Mouse (Mus musculus) heart, adult 2 months (tissue): ENCODE results near the gene Kmt5a. TPM values are rescaled to one million over a fixed set of nuclear protein-coding genes. Genes with fewer than 3 reads are reported as not detected.

Experiments
- DNase-seq, 2 experiments: peaks; one replicate each; pipeline ENCODE4 v3.0.0; 2021
- H3K27ac ChIP-seq: fragments of 200-600 bp; 2 replicates; pipeline ENCODE4 v1.8.1; 2022
- H3K27me3 ChIP-seq: fragments of 200-500 bp; 2 replicates; pipeline ENCODE4 v1.6.1; 2012; ENCODE audit warnings: mild to moderate bottlenecking, low read length, inconsistent platforms, mixed read lengths; ENCODE audit not compliant: control insufficient read depth, insufficient read depth
- H3K36me3 ChIP-seq: fragments of 200-500 bp; 2 replicates; pipeline ENCODE4 v1.6.1; 2012; ENCODE audit warnings: low read length, inconsistent platforms; ENCODE audit not compliant: control insufficient read depth, insufficient read depth
- H3K4me1 ChIP-seq: fragments of 200-500 bp; 2 replicates; pipeline ENCODE4 v1.6.1; 2011; ENCODE audit warnings: low read length; ENCODE audit not compliant: control insufficient read depth, insufficient read depth
- H3K4me3 ChIP-seq: fragments of 200-600 bp; 2 replicates; pipeline ENCODE4 v1.8.1; 2022
- H3K79me2 ChIP-seq: fragments of 200-500 bp; replicated peaks from 2 replicates; pipeline ENCODE4 v1.6.1; 2012; ENCODE audit warnings: mild to moderate bottlenecking, inconsistent platforms, low read length, moderate library complexity, mixed read lengths; ENCODE audit not compliant: control insufficient read depth, insufficient read depth
- H3K9ac ChIP-seq: fragments of 200-500 bp; 2 replicates; pipeline ENCODE4 v1.6.1; 2012; ENCODE audit warnings: low read depth, mild to moderate bottlenecking, control low read depth, inconsistent platforms, low read length, mixed read lengths
- CTCF ChIP-seq: fragments of 200-600 bp; IDR thresholded peaks from 2 replicates; pipeline ENCODE4 v1.8.1; 2022; ENCODE audit warnings: antibody characterized with exemption, mild to moderate bottlenecking, moderate library complexity
- EP300 ChIP-seq: fragments of 200-500 bp; IDR thresholded peaks from 2 replicates; pipeline ENCODE4 v1.6.1; 2011; ENCODE audit warnings: low read depth, low read length, control low read depth; ENCODE audit not compliant: insufficient read depth
- POLR2A ChIP-seq: fragments of 200-500 bp; IDR thresholded peaks from 2 replicates; pipeline ENCODE4 v1.6.1; 2011; ENCODE audit warnings: mild to moderate bottlenecking, low read depth, low read length, control low read depth; ENCODE audit not compliant: insufficient read depth
- WGBS: fragments of 180-500 bp; shearing (Covaris S2); methylation state at CpG from one replicate; pipeline ENCODE4 v1.1.7; 2018; 5-methylcytosine and 5-hydroxymethylcytosine counted together
- intact Hi-C: fragments of 180-260 bp; cut with DNase I; formaldehyde crosslinking; loops from one replicate; pipeline ENCODE4 v1.15.1; 2025
- polyA plus RNA-seq: library from polyadenylated mRNA; depleted of rRNA; stranded (reverse); fragments of >200 nt; gene quantifications from 2 replicates; pipeline ENCODE4 v1.2.3, GENCODE M21; 2012
- total RNA-seq, 2 experiments: library from RNA; stranded (reverse); gene quantifications; 2 replicates each; pipeline ENCODE4 v1.2.3; 2021

The Kmt5a gene
- total and polyA plus RNA-seq, 3 experiments = 136 to 210 (median 191) TPM

DNA sequence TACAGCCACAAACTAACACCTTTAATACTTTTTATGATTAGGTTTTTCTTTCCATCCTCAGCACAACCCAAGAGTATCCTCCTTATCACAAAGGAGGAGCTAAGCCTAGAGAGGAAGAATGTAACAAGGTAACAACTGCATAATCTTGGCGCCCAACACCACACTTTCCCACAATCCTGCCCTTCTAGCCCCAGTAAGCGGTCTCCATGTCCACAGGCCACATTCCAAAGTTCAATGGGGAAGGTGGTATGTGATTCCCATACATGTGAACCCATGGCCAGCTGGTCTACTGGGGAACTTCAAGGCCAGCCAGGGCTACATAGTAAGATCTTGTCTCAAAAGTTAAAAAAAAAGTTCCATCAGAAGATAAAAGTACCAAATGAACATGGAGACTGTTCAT, 17.9 kb upstream of the Kmt5a start:
- Histone ChIP-seq H3K4me1 (peaks cover 3% of the 10 kb centered on the region; the same call in 1 of the 2 replicates), H3K27ac (no peak overlapping the region), H3K79me2 (peaks cover 10% of the 10 kb centered on the region), H3K4me3 (no peak overlapping the region), H3K36me3 (peaks cover 11% of the 10 kb centered on the region), H3K9ac (no peak overlapping the region), H3K27me3 (no peaks in the 10 kb centered on the region)
- TF ChIP-seq CTCF = no peak
- no peak for TF ChIP-seq POLR2A
- TF ChIP-seq EP300 = no peak
- intact Hi-C loops = no loop called here
- no peak for DNase-seq
- 89% methylated on average over 2 of the region's 2 CpGs for WGBS

DNA sequence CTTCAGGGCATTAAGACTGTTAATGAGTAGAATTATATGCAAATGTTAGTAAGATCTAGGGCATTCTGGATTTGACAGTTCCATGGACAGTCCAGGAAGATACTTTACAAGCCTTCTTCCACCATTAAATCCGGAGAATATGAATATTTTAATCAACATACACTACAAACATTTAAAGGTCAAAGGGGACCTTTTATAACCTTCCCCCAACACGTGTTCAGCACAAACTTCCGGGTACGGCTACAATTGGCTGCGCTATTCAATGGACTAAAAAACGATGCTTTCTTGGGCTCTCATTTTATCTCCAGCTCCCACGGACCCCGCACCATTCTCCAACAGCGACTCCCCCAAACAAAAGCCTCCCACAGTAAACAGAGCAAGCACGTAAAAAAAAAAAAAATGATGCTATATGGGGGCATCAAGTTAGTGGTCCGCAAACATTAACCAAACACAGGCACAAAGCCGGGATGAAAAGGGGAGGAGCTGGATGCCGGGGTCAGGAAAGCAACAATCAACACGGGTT, 15.5 kb upstream of the Kmt5a start:
- intact Hi-C loops = no loop called here

DNA sequence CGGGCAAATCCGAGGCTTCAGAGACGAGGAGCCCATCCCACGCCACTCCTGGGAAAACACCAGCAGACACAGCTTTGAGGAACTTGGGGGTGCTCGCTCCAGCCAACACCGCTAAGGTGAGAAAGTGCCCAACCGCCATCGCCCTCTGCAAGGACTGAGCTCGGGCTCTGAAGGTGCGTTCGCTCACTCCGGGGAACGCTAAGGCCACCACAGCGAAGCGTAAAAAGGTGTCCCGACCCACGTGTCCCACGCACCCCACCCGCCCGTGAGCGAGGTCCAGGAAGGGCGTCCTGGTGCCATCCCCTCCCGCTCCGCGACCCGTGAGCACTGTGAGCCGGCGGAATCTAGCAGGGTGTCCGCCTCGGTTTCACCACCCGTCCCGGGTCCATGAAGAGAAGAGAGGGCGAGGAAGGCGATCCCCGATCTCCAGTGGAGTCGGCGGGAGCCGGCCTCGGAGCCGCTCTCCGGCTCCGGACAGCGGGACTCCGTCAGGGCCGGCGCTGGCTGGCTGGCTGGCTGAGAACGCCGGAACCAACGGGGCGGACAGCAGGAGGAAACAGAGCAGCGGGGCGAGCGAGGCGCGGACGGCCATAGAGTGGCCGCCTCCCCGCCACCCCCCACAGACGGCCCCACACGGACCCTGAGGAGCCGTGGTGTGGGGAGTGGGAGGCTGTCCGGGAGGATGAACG, 14.9 kb upstream of the Kmt5a start:
- TF ChIP-seq EP300 (no peak), CTCF (no peak), POLR2A (no peak)
- H3K27ac ChIP-seq = peak overlapping the region; percentile 98
- H3K4me1 ChIP-seq = peaks cover 3% of the 10 kb centered on the region; the same call in 1 of the 2 replicates
- peak overlapping the region; percentile 94 for H3K9ac ChIP-seq
- intact Hi-C loops = loop anchor here (5.0 kb wide), 2 partner anchors 57 to 437 kb away; partner anchors contain the start of genes Ccdc92, Snrnp35 and Zfp664
- peak overlapping the region; percentile 93 for H3K4me3 ChIP-seq
- H3K79me2 ChIP-seq = peaks cover 5% of the 10 kb centered on the region
- DNase-seq = no peak
- H3K27me3 ChIP-seq = no peaks in the 10 kb centered on the region
- H3K36me3 ChIP-seq = peaks cover 11% of the 10 kb centered on the region
- under 1% methylated on average over 63 of the region's 63 CpGs for WGBS

More for the DNA sequence above, 15.5 kb upstream of the Kmt5a start:
- Histone ChIP-seq H3K4me1 (peaks cover 3% of the 10 kb centered on the region; the same call in 1 of the 2 replicates), H3K27ac (peak overlapping the region; percentile 98), H3K36me3 (peaks cover 11% of the 10 kb centered on the region), H3K27me3 (no peaks in the 10 kb centered on the region), H3K9ac (peak overlapping the region; percentile 94), H3K79me2 (peaks cover 5% of the 10 kb centered on the region), H3K4me3 (peak overlapping the region; percentile 93)
- TF ChIP-seq EP300 = no peak
- no peak for TF ChIP-seq POLR2A
- TF ChIP-seq CTCF = no peak
- peak in 1 of 2 experiments; percentile 16 for DNase-seq
- 2% methylated on average over 14 of the region's 14 CpGs for WGBS

DNA sequence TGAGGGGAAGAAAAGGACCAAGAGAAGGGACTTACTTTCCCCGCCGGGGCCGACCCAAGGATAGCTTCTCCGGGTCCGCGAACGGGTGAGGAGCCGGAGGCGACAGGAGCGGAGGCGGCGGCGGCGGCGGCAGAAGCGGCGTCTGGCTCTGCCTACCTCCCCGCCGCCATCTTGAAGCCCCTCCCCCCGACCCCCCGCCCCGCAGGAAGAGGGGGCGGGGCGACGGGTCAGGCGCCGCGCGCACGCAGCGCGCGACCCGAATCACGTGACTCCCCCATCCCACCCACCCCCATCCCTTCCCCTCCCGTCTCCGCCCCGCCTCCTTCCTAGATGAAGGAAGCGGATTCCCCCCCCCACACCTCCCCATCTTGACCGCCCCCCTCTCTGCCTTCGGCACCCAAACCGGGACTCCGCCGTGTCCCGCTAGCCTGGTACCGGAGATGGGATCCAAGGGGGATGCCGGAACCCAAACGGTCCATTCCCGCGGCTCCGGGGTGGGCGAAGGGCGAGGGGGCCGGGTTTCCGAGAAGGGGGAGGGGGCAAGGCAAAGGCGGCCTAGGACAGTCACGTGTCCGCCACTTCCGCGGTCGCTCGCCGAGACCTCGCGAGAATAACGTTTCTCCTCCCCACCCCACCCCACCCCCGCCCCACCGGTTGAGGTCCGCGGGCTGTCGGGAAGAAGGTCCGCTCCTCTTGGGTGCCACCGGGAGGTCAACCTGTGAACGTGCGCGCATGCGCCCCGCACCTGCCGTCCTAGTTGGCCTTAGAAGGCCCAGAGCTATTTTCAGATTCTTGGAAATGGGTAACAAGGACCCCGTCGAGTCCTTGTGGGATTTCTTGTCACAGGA, 14.1 kb upstream of the Kmt5a start, which contains the start of gene Sbno1:
TSS of gene Sbno1 (minus strand) at position 590 of the 848 bp plus-strand sequence.
- WGBS = under 1% methylated on average over 57 of the region's 81 CpGs
- Histone ChIP-seq H3K9ac (peak within 1 kb of the TSS; percentile 96), H3K27ac (peak within 1 kb of the TSS; percentile 98), H3K27me3 (no peaks in the 10 kb centered on the region), H3K4me1 (peaks cover 3% of the 10 kb centered on the region; the same call in 1 of the 2 replicates), H3K4me3 (peak within 1 kb of the TSS; percentile 93), H3K79me2 (peaks cover 5% of the 10 kb centered on the region), H3K36me3 (peaks cover 11% of the 10 kb centered on the region)
- TF ChIP-seq EP300 = peak; percentile 7; the same call in 1 of the 2 replicates
- peak; percentile 56; the same call in 1 of the 2 replicates for TF ChIP-seq POLR2A
- TF ChIP-seq CTCF = peak; percentile 39
- peak; percentile 91 to 95 for DNase-seq
- intact Hi-C loops = loop anchor here (2.0 to 5.0 kb wide), 3 partner anchors 15 to 437 kb away; partner anchors contain the start of genes Ccdc92, Snrnp35 and Zfp664

DNA sequence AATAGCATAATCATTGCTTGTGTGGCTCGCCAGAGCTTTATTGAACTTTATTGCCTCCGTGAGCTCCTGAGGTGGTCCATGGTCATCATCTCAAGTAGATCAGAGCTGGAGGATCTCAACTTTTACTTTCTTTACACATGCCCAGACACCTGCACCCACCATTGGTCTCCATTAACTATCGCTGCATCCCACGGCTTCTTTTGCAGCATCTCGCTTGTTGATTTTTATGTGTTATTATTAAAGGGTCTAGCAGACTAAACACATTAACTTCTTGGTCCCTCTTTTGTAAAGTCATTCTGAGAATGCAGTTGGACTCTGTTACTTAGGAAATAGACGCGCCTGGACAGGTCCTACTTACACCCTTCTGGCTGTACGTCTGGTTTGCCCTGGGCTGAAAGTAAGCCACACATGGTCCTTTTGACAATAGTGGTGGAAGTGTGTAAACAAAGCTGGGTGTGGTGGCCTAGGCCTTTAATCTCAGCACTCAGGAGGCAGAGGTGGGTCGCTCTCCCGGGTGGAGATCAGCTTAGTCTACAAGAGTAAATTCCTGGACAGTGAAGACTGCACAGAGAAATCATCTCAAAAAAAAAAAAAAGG, 13.2 kb upstream of the Kmt5a start:
- Histone ChIP-seq H3K4me1 (peaks cover 3% of the 10 kb centered on the region; the same call in 1 of the 2 replicates), H3K79me2 (peaks cover 5% of the 10 kb centered on the region), H3K27ac (peak overlapping the region; percentile 98), H3K4me3 (no peak overlapping the region; the same call in 1 of the 2 replicates), H3K36me3 (peaks cover 10% of the 10 kb centered on the region), H3K27me3 (no peaks in the 10 kb centered on the region), H3K9ac (no peak overlapping the region)
- TF ChIP-seq POLR2A (no peak), EP300 (no peak), CTCF (no peak)
- DNase-seq = no peak
- intact Hi-C loops = loop anchor here (2.0 to 5.0 kb wide), 3 partner anchors 14 to 436 kb away; partner anchors contain the start of genes Ccdc92, Snrnp35 and Zfp664
- WGBS = 88% methylated on average over 10 of the region's 10 CpGs
